Comparison of ENCODE assay signal across 20 mouse cellular contexts in genomic region chr10:27488452-27488851, GRCm38 (mm10).
A peak's percentile ranks its signal among the peaks of the same experiment; 100 is the strongest.
DNase-seq lines count a peak whose midpoint lies in the region; ATAC-seq and TF ChIP-seq lines count a peak whose summit lies in the region.
"Had no signal": no experiment of that assay in that cellular context is flagged by ENCODE, and none has a peak within 500 bp of the region (broad histone marks: within the 10 kb centered on the region; RNA-seq: fewer than 3 reads in every experiment).

No protein-coding gene starts in this region.

- no peak overlapping the region for H3K9ac ChIP-seq in liver, postnatal 0 days (replicated peaks)
- H3K9ac ChIP-seq: embryonic facial prominence, embryonic 12.5 days; forebrain, postnatal 0 days; hindbrain, embryonic 13.5 days; kidney, embryonic 15.5 days had no signal

- ATAC-seq in liver, postnatal 0 days, result no peak
- ATAC-seq: forebrain, postnatal 0 days had no signal

- no peaks in the 10 kb centered on the region for H3K9me3 ChIP-seq in heart, embryonic 10.5 days
- no peaks in the 10 kb centered on the region for H3K9me3 ChIP-seq in embryonic facial prominence, embryonic 10.5 days
- H3K9me3 ChIP-seq in liver, postnatal 0 days (ENCODE audit: low read length), result no peaks in the 10 kb centered on the region
- H3K9me3 ChIP-seq: embryonic facial prominence, embryonic 12.5 days; hindbrain, embryonic 13.5 days; kidney, embryonic 15.5 days; megakaryocyte, embryonic 14.5 days had no signal

- no peak overlapping the region for H3K27ac ChIP-seq in heart, embryonic 10.5 days
- H3K27ac ChIP-seq in embryonic facial prominence, embryonic 10.5 days (replicated peaks), result no peak overlapping the region
- no peak overlapping the region for H3K27ac ChIP-seq in liver, postnatal 0 days (ENCODE audit: low read depth)
- H3K27ac ChIP-seq: embryonic facial prominence, embryonic 12.5 days; hindbrain, embryonic 13.5 days; kidney, embryonic 15.5 days had no signal

- WGBS in heart, embryonic 10.5 days, result 68% methylated on average over 1 of the region's 1 CpGs
- 87% methylated on average over 1 of the region's 1 CpGs for WGBS in embryonic facial prominence, embryonic 10.5 days
- WGBS in liver, postnatal 0 days (ENCODE audit: insufficient replicate concordance), result 63% methylated on average over 1 of the region's 1 CpGs

- H3K36me3 ChIP-seq in heart, embryonic 10.5 days, result no peaks in the 10 kb centered on the region
- H3K36me3 ChIP-seq in embryonic facial prominence, embryonic 10.5 days (replicated peaks), result no peaks in the 10 kb centered on the region
- no peaks in the 10 kb centered on the region for H3K36me3 ChIP-seq in liver, postnatal 0 days (replicated peaks; ENCODE audit: insufficient read depth, low read length)
- H3K36me3 ChIP-seq: embryonic facial prominence, embryonic 12.5 days; hindbrain, embryonic 13.5 days; kidney, embryonic 15.5 days had no signal

- no peaks in the 10 kb centered on the region for H3K27me3 ChIP-seq in heart, embryonic 10.5 days (ENCODE audit: insufficient read depth, poor library complexity, severe bottlenecking)
- no peaks in the 10 kb centered on the region for H3K27me3 ChIP-seq in embryonic facial prominence, embryonic 10.5 days (replicated peaks; ENCODE audit: low read depth, poor library complexity, severe bottlenecking)
- no peaks in the 10 kb centered on the region for H3K27me3 ChIP-seq in liver, postnatal 0 days (ENCODE audit: insufficient read depth, low read length)
- H3K27me3 ChIP-seq: embryonic facial prominence, embryonic 12.5 days; hindbrain, embryonic 13.5 days; kidney, embryonic 15.5 days; megakaryocyte, embryonic 14.5 days had no signal

- TF ChIP-seq EP300 in liver, postnatal 0 days (IDR thresholded peaks at IDR 0.05; ENCODE audit: low read depth), result no peak

- no peak overlapping the region for H3K4me2 ChIP-seq in liver, postnatal 0 days (ENCODE audit: low read depth, low read length)
- H3K4me2 ChIP-seq: embryonic facial prominence, embryonic 12.5 days; hindbrain, embryonic 13.5 days; kidney, embryonic 15.5 days had no signal

- no peak for TF ChIP-seq CTCF in liver, postnatal 0 days (IDR thresholded peaks at IDR 0.05; ENCODE audit: low read depth)

- no peak overlapping the region for H3K4me3 ChIP-seq in heart, embryonic 10.5 days
- no peak overlapping the region for H3K4me3 ChIP-seq in embryonic facial prominence, embryonic 10.5 days
- no peak overlapping the region for H3K4me3 ChIP-seq in liver, postnatal 0 days (ENCODE audit: low read depth, low read length)
- H3K4me3 ChIP-seq: embryonic facial prominence, embryonic 12.5 days; hindbrain, embryonic 13.5 days; kidney, embryonic 15.5 days; megakaryocyte, embryonic 14.5 days had no signal

- H3K4me1 ChIP-seq in heart, embryonic 10.5 days, result no peaks in the 10 kb centered on the region
- H3K4me1 ChIP-seq in embryonic facial prominence, embryonic 10.5 days, result peaks cover 3% of the 10 kb centered on the region; the same call in 1 of the 2 replicates
- H3K4me1 ChIP-seq in liver, postnatal 0 days (ENCODE audit: insufficient read depth), result no peaks in the 10 kb centered on the region
- H3K4me1 ChIP-seq: hindbrain, embryonic 13.5 days; kidney, embryonic 15.5 days; megakaryocyte, embryonic 14.5 days had no signal

- peak; percentile 36 for DNase-seq in gastrocnemius, adult 18-20 months (ENCODE audit: low spot score)
- no peak for DNase-seq in gastrocnemius, postnatal 10 days
- DNase-seq in heart, adult 8-10 months (ENCODE audit: low spot score), result peak; percentile 53
- no peak for DNase-seq in heart, embryonic 10.5 days (ENCODE audit: low spot score)
- peak; percentile 11 for DNase-seq in right cerebral cortex, adult 18-20 months
- DNase-seq in right cerebral cortex, postnatal 4 days, result no peak
- no peak for DNase-seq in embryonic facial prominence, embryonic 10.5 days (ENCODE audit: low spot score)
- no peak for DNase-seq in liver, postnatal 0 days
- DNase-seq: adrenal gland, postnatal 25 days; cerebellum, adult 9-10 months; forebrain, postnatal 0 days; kidney, adult 11 months; lung, postnatal 14 days; midbrain, embryonic 14.5 days; right cerebral cortex, postnatal 25 days; thymus, postnatal 14 days had no signal

Comparison
In these comparisons a context has a peak if more than half of its experiments do, and no peak if none do; other contexts are left out.
1. DNase-seq: peak in gastrocnemius, adult 18-20 months (single experiment), heart, adult 8-10 months (single experiment) and right cerebral cortex, adult 18-20 months (single experiment); none in gastrocnemius, postnatal 10 days (single experiment), heart, embryonic 10.5 days (single experiment), right cerebral cortex, postnatal 4 days (single experiment), embryonic facial prominence, embryonic 10.5 days (single experiment) and liver, postnatal 0 days (single experiment).